Mouse (Mus musculus) lung, embryonic 16.5 days (tissue): Measurements from ENCODE around the gene Micall1. TPM values are rescaled to one million over a fixed set of nuclear protein-coding genes. Genes with fewer than 3 reads are reported as not detected.

Source experiments
- ATAC-seq: fragments of 200-750 bp; cut with Nextera tagmentation; 2 replicates; pipeline ENCODE4 v1.8.0; 2017; ENCODE audit warnings: low read depth, mild to moderate bottlenecking, moderate library complexity
- H3K27ac ChIP-seq: fragments of 300-500 bp; sonication (generic); 2 replicates; pipeline ENCODE4 v1.5.1; 2014; ENCODE audit warnings: mild to moderate bottlenecking, control low read depth, low read length
- H3K27me3 ChIP-seq: fragments of 300-500 bp; sonication (generic); 2 replicates; pipeline ENCODE4 v1.6.1; 2014; ENCODE audit warnings: low read depth, low read length, mixed read lengths; ENCODE audit not compliant: control insufficient read depth, insufficient read depth
- H3K36me3 ChIP-seq: fragments of 300-500 bp; sonication (generic); 2 replicates; pipeline ENCODE4 v1.6.1; 2014; ENCODE audit warnings: low read length; ENCODE audit not compliant: control insufficient read depth, insufficient read depth
- H3K4me1 ChIP-seq: fragments of 300-500 bp; sonication (generic); replicated peaks from 2 replicates; pipeline ENCODE4 v1.6.1; 2014; ENCODE audit warnings: low read length, mixed read lengths; ENCODE audit not compliant: control insufficient read depth, insufficient read depth
- H3K4me2 ChIP-seq: fragments of 300-500 bp; sonication (generic); 2 replicates; pipeline ENCODE4 v1.6.1; 2014; ENCODE audit warnings: low read depth, low read length, control low read depth
- H3K4me3 ChIP-seq: fragments of 300-500 bp; sonication (generic); 2 replicates; pipeline ENCODE4 v1.5.1; 2014; ENCODE audit warnings: mild to moderate bottlenecking, low read length, control low read depth
- H3K9ac ChIP-seq: fragments of 300-500 bp; sonication (generic); 2 replicates; pipeline ENCODE4 v1.6.1; 2014; ENCODE audit warnings: low read length, control low read depth
- H3K9me3 ChIP-seq: fragments of 300-500 bp; sonication (generic); 2 replicates; pipeline ENCODE4 v1.6.1; 2016; ENCODE audit warnings: low read length; ENCODE audit not compliant: control insufficient read depth
- WGBS: fragments of 180-500 bp; shearing (Covaris S2); extraction: QIAGEN DNeasy Blood & Tissue Kit; methylation state at CpG from one replicate; pipeline ENCODE4 v1.1.7; 2014; 5-methylcytosine and 5-hydroxymethylcytosine counted together
- polyA plus RNA-seq: library from polyadenylated mRNA; unstranded; fragments of >200 nt; fragmentation: Nextera tagmentation; extraction: Ambion mirVana; gene quantifications from 2 replicates; pipeline ENCODE4 v1.2.1, GENCODE M21; 2015

The Micall1 gene
- polyA plus RNA-seq, 1 experiment from 2014 or later = 6.9 TPM

- no peak for ATAC-seq
Observed at GRCm38 (mm10) chr15:79144021-79144420, 35.3 kb downstream of the Micall1 start.

GRCm38 (mm10) chr15:79145522-79145921 lies 36.8 kb downstream of the Micall1 start:
- Histone ChIP-seq H3K4me3 (no peak overlapping the region), H3K9ac (no peak overlapping the region), H3K9me3 (no peaks in the 10 kb centered on the region), H3K4me2 (no peak overlapping the region), H3K4me1 (peaks cover 10% of the 10 kb centered on the region), H3K36me3 (peaks cover 38% of the 10 kb centered on the region), H3K27ac (no peak overlapping the region), H3K27me3 (no peaks in the 10 kb centered on the region)
- 92% methylated on average over 7 of the region's 7 CpGs for WGBS
- no peak for ATAC-seq

More at GRCm38 (mm10) chr15:79144021-79144420, 35.3 kb downstream of the Micall1 start:
- Histone ChIP-seq H3K4me1 (peaks cover 13% of the 10 kb centered on the region), H3K9ac (no peak overlapping the region), H3K9me3 (no peaks in the 10 kb centered on the region), H3K27ac (no peak overlapping the region), H3K36me3 (peaks cover 33% of the 10 kb centered on the region), H3K4me3 (no peak overlapping the region), H3K4me2 (no peak overlapping the region), H3K27me3 (no peaks in the 10 kb centered on the region)
- WGBS = 53% methylated on average over 8 of the region's 8 CpGs

DNA sequence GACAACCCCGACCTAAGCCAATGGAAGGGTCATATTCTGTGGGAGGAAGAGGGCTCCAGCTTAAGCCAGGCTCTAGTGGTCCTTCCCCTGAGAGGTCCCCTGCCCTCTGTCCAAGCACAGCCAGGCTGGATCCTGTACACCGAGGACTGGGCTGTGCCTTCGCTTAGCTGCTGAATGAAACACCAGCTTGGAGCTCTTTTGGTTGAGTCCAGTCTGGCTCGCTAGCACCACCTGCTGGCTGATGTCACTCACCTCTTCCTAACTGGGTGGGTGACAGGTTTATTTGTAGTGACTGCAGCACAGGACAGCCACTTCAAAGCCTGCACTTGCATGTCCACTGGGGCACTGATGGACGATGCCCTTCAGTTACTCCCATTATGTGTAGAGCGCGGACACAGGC lies 39.8 kb downstream of the Micall1 start:
- Histone ChIP-seq H3K27me3 (no peaks in the 10 kb centered on the region), H3K36me3 (peaks cover 41% of the 10 kb centered on the region), H3K9ac (no peak overlapping the region), H3K4me2 (no peak overlapping the region), H3K27ac (no peak overlapping the region), H3K9me3 (no peaks in the 10 kb centered on the region), H3K4me3 (no peak overlapping the region), H3K4me1 (no peaks in the 10 kb centered on the region; the same call in 1 of the 2 replicates)
- WGBS = 46% methylated on average over 7 of the region's 7 CpGs
- ATAC-seq = peak; percentile 57

- no peak overlapping the region for H3K4me2 ChIP-seq
- peaks cover 20% of the 10 kb centered on the region for H3K36me3 ChIP-seq
- H3K27me3 ChIP-seq = no peaks in the 10 kb centered on the region
- no peak overlapping the region for H3K4me3 ChIP-seq
- H3K27ac ChIP-seq = no peak overlapping the region
- no peaks in the 10 kb centered on the region for H3K9me3 ChIP-seq
- no peak overlapping the region for H3K9ac ChIP-seq
- 67% methylated on average over 8 of the region's 8 CpGs for WGBS
- ATAC-seq = no peak
- H3K4me1 ChIP-seq = no peaks in the 10 kb centered on the region
Observed at GRCm38 (mm10) chr15:79151881-79152280, 43.2 kb downstream of the Micall1 start.

DNA sequence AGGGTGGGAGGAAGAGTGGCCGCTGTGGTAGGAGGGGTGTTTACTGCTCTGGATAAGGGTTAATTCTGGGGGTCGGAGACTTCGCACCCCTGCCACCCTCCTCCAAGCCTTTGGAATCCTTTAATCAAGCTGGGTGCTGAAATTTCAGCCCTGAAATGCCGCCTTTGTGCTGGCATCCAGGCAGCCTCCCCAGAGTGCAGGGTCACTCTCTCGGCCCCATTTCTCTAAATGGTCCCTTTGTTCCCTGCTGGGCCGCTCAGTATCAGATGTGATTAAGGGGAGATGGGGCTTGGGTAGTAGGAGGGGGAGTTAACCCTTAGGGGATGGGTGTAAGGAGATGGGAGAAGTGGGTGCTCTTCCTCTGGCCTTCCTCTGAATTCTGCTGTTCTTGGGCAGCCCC lies 44.0 kb downstream of the Micall1 start:
- ATAC-seq = no peak
- Histone ChIP-seq H3K4me1 (no peaks in the 10 kb centered on the region), H3K4me3 (no peak overlapping the region), H3K27ac (no peak overlapping the region), H3K9ac (no peak overlapping the region), H3K4me2 (no peak overlapping the region), H3K36me3 (peaks cover 13% of the 10 kb centered on the region), H3K27me3 (no peaks in the 10 kb centered on the region), H3K9me3 (no peaks in the 10 kb centered on the region)
- 53% methylated on average over 6 of the region's 6 CpGs for WGBS

- 18% methylated on average over 3 of the region's 3 CpGs for WGBS
- H3K4me2 ChIP-seq = no peak overlapping the region
- ATAC-seq = no peak
Observed at GRCm38 (mm10) chr15:79155572-79155971, 46.9 kb downstream of the Micall1 start.

GRCm38 (mm10) chr15:79162301-79162700 lies 53.6 kb downstream of the Micall1 start:
- H3K36me3 ChIP-seq = no peaks in the 10 kb centered on the region
- no peak overlapping the region for H3K9ac ChIP-seq
- WGBS = 51% methylated on average over 7 of the region's 7 CpGs
- ATAC-seq = no peak
- peaks cover 41% of the 10 kb centered on the region for H3K27me3 ChIP-seq
- no peaks in the 10 kb centered on the region; the same call in 1 of the 2 replicates for H3K4me1 ChIP-seq
- H3K9me3 ChIP-seq = no peaks in the 10 kb centered on the region
- H3K4me3 ChIP-seq = no peak overlapping the region
- H3K4me2 ChIP-seq = no peak overlapping the region
- H3K27ac ChIP-seq = no peak overlapping the region

More at GRCm38 (mm10) chr15:79155572-79155971, 46.9 kb downstream of the Micall1 start:
- H3K4me3 ChIP-seq = no peak overlapping the region
- H3K27ac ChIP-seq = no peak overlapping the region
- no peak overlapping the region for H3K9ac ChIP-seq
- H3K27me3 ChIP-seq = peaks cover 3% of the 10 kb centered on the region; the same call in 1 of the 2 replicates
- peaks cover 3% of the 10 kb centered on the region; the same call in 1 of the 2 replicates for H3K36me3 ChIP-seq
- no peaks in the 10 kb centered on the region for H3K9me3 ChIP-seq
- no peaks in the 10 kb centered on the region for H3K4me1 ChIP-seq

DNA sequence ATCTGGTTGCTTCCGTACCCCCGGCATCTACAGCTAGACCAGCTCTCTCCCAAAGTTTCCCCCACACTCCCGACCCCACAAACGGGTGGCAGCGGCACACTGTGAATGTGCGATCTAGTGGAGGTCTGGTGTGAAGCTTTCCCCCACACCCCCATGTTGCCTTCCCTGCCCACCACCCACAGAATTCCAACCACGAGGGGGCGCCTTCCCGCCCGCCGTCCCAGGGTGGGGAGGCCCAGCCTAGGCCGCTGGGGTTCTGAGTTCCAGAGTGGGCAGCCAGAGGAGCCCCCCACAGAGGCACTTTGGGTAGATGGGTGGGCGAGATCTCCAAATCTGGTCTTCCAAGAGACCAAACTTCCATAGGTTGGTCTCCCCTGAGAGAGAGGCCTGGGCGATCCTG lies 54.1 kb downstream of the Micall1 start:
- H3K27me3 ChIP-seq = peaks cover 41% of the 10 kb centered on the region
- no peak overlapping the region for H3K4me3 ChIP-seq
- 40% methylated on average over 14 of the region's 14 CpGs for WGBS

GRCm38 (mm10) chr15:79164251-79164650 lies 55.6 kb downstream of the Micall1 start:
- no peak for ATAC-seq
- Histone ChIP-seq H3K4me3 (no peak overlapping the region), H3K4me1 (no peaks in the 10 kb centered on the region; the same call in 1 of the 2 replicates), H3K27ac (no peak overlapping the region), H3K4me2 (no peak overlapping the region), H3K9ac (no peak overlapping the region), H3K9me3 (no peaks in the 10 kb centered on the region), H3K27me3 (peaks cover 41% of the 10 kb centered on the region), H3K36me3 (no peaks in the 10 kb centered on the region)
- WGBS = 8% methylated on average over 14 of the region's 15 CpGs

More for the DNA sequence above, 54.1 kb downstream of the Micall1 start:
- Histone ChIP-seq H3K9me3 (no peaks in the 10 kb centered on the region), H3K9ac (no peak overlapping the region), H3K27ac (no peak overlapping the region), H3K36me3 (no peaks in the 10 kb centered on the region), H3K4me2 (no peak overlapping the region), H3K4me1 (no peaks in the 10 kb centered on the region; the same call in 1 of the 2 replicates)
- no peak for ATAC-seq

DNA sequence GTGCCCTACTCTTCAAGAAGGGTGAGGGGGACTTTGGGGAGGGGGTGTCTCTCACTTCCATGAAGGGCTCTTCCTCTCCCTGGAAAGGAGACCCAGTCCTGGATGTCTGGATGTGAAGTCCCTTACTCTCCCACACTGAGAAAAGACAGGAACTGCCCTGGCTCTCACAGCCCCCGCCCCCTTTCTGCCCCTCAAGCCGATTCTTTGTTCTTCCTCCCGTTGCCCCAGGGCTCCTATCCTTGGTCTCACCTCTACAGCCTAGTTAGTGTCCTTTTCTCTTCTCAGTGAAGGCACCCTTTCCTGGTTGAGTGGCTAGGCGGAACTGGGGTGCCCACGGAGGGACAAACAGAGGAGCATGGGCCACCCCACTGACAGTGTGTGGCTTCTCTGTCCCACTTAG lies 56.4 kb downstream of the Micall1 start, which contains the start of gene Sox10:
Sox10 (minus strand) TSS at position 101 of the 400 bp plus-strand sequence.
- Histone ChIP-seq H3K36me3 (no peaks in the 10 kb centered on the region), H3K27me3 (peaks cover 38% of the 10 kb centered on the region), H3K27ac (no peak within 1 kb of the TSS), H3K4me3 (no peak within 1 kb of the TSS), H3K4me1 (no peaks in the 10 kb centered on the region; the same call in 1 of the 2 replicates), H3K9me3 (no peaks in the 10 kb centered on the region), H3K9ac (no peak within 1 kb of the TSS), H3K4me2 (no peak within 1 kb of the TSS)
- ATAC-seq = no peak
- 54% methylated on average over 5 of the region's 5 CpGs for WGBS
